Mouse (Mus musculus): ENCODE measurements at regions not wholly inside any gene's neighbourhood (a gene's known extent, or its start where the extent isn't known, plus 50 kb on each side); places are given as distances from the start of the nearest gene placed in this dataset.

DNA sequence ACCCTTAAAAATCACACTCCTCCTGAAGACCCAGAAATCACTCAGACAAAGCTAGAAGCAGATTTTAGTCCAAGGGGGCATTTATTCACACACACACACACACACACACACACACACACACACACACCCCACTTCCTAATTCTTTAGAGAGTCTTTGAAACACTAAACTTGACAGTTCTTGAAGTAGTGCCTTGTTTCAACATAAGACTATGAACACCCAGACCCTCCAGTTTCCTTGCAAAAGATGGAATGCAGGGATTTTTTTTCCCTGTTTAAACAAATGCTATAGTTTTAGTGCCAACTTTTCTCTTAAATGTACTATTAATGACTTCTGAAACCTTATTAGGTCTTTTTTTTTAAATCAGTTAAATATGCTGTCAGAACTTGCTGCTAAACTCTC lies 279.2 kb upstream of the Fat1 start:
- DNase-seq (ENCODE audit: low spot score), result no peak

DNA sequence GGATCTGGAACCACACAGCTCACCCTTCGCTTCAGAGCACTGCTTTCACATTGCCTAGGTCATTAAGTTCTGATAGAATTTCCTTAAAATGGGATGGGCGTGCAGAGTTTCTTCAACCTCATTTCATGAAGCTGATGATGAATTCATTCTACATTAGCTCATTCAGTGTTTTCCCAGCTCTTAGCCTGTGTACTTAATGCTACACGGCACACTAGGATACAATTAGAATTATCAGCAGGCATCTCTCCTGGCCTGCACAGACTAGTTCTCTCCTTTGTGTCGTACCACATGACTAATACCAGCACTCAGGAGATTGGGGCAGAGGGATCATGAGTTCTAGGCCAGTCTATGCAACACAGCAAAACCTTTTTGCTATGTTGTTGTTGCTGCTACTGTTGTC lies 278.8 kb upstream of the Fat1 start:
- no peak for DNase-seq (ENCODE audit: low spot score)

DNA sequence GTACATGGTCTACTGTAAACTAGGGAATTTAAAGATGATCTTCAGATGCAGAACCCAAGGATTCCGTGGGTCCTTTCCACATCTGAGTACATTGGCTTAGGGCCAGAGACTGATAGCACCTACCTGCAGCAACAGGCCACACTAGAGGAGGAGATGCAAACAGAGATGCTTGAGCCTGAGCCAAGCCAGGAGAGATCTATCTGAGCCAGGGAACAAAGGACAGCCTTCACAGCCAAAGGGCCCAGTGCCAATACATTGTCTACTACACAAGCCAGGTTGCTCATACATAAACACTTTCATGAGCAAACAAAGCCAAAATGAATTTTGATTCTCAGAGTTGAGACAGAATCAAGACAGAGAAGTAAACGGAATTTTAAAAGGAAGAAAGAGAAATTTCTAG lies 273.6 kb upstream of the Fat1 start:
- no peak for DNase-seq (ENCODE audit: low spot score)

- peak; percentile 34 for DNase-seq (ENCODE audit: low spot score)
Measured at GRCm38 (mm10) chr8:44687126-44687525, 248.1 kb upstream of the Fat1 start.

- no peak for DNase-seq (ENCODE audit: low spot score)
Measured at GRCm38 (mm10) chr8:44689837-44690592, 245.2 kb upstream of the Fat1 start.

- DNase-seq (ENCODE audit: low spot score), result no peak
Measured at GRCm38 (mm10) chr8:44690593-44690950, 244.7 kb upstream of the Fat1 start.

DNA sequence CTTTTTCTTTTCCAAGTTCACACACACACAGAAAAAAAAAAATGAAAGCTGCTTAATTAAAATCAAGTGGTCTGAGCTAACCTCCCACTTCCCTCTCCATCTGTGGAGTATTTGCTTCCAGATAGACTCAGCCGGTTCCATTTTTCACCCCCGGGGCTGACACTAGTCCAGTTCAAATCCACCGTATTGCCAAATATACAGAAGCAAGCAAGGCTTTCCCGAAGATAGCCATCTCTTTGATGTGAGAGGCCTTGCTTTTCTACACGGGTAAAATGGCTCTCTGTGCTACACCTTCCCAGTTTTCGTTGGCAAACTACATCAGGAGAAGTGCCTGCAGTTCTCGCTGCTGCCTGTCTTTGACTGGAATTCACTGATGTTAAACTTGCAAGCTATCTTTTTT lies 244.1 kb upstream of the Fat1 start:
- DNase-seq (ENCODE audit: low spot score), result no peak

DNA sequence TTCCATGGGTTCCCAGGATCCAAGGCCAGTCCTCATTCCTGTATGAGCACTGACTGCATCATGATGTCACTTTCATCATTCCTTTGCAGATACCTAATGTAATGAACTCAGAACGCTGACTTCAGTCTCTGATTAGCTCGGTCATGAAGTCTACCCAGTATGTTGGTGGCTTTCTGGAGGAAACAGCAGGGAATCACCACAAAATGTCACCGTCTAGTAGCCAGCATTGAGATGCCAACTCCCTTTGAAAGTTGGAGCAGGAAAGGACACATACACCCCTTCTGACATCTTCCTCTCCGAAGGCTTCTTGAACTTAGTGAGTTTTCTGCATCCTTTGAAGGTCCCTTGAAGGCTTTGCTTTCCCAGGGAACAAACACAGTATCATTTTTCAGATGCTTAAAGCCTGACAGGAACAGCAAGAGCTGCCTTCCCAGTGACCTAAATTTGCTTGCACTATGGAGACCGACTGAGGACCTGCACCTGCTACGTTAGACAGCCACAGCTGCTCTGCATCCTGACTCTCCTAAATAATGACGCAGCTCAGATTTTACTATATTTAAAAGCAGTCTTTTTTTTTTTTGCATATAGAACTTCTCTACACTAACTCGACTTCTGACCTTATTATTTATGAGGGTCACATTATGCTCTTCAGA lies 243.1 kb upstream of the Fat1 start:
- no peak for DNase-seq (ENCODE audit: low spot score)

GRCm38 (mm10) chr8:44694861-44695260 lies 240.4 kb upstream of the Fat1 start:
- DNase-seq (ENCODE audit: low spot score), result no peak

- DNase-seq (ENCODE audit: low spot score), result peak; percentile 28
Measured at GRCm38 (mm10) chr8:44696066-44696853, 239.0 kb upstream of the Fat1 start.

- no peak for DNase-seq (ENCODE audit: low spot score)
Measured at GRCm38 (mm10) chr8:44699384-44700105, 235.7 kb upstream of the Fat1 start.

DNA sequence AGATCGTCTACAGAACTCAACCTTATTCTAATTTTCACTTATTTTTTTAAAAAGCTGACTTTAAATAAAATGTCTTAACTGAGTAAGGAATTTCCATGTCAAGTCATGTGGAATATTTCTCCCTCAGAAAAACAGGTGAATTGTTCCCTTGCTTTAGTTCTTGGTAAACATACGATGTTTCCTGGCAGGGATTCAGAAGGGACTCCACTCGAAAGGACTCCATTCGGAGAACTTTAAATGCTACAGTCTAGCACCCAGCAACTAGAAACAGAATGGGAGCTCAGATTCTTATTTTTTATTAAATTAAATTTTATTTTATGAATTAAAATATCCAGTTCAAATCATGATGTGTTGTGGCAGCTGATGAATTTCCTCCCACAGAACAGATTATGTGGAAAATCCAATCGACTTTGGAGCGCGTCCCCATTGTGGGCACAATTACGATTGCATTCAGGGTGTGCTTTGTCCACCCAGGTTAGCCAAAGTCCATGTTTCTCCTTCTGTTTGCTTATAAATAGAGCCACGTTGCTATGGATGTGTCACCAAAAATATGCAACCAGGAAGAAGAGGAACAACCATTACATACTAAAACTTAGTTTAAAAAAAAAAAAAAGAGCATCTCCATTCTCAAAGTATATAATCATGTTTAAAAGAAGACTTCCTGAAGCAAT lies 230.5 kb upstream of the Fat1 start:
- no peak for DNase-seq (ENCODE audit: low spot score)

GRCm38 (mm10) chr8:44708659-44709170 lies 226.5 kb upstream of the Fat1 start:
- DNase-seq (ENCODE audit: low spot score), result no peak

- peak; percentile 51 for DNase-seq (ENCODE audit: low spot score)
Measured at GRCm38 (mm10) chr8:44709171-44709940, 225.9 kb upstream of the Fat1 start.

DNA sequence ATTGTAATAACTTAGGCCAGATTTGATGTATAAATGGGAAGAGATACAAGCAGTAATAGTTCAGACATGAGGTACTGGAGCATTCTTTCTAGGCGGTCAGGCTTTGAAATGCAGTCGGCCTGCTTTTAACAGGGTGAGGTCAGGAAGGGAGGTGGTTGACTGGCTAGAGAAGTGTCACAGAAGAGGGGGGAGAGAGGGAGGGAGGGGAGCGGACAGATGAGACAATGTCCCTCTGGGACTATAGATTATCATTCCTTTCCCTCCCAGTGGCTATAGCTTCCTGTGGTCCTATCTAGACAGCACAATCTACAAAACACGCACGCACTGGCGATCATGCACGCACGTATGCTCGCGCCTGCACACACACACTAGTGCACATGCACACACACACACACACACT lies 200.7 kb upstream of the Fat1 start:
- DNase-seq (ENCODE audit: low spot score), result no peak

- no peak for DNase-seq (ENCODE audit: low spot score)
Measured at GRCm38 (mm10) chr8:44735801-44736200, 199.4 kb upstream of the Fat1 start.

DNA sequence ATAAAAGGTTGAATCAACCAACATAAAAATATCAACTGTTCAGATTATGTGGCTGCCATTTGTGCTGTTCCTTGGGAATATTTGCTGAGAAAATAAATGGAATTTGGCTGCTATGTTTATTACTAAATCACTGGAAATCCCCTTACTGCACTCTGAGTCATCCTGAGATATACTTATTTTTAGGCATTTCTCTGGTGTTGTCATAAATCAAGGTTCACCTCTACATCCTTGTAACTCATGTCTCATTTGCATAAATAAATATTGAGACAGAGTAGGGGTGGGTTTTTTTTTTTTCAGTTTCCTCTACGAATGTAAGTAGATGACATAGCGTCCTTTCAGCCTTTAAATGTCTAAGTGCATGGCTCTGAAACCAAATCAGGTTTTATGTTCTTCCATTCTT lies 191.9 kb upstream of the Fat1 start:
- DNase-seq (ENCODE audit: low spot score), result no peak

- DNase-seq (ENCODE audit: low spot score), result no peak
Measured at GRCm38 (mm10) chr8:44744991-44745658, 190.1 kb upstream of the Fat1 start.

DNA sequence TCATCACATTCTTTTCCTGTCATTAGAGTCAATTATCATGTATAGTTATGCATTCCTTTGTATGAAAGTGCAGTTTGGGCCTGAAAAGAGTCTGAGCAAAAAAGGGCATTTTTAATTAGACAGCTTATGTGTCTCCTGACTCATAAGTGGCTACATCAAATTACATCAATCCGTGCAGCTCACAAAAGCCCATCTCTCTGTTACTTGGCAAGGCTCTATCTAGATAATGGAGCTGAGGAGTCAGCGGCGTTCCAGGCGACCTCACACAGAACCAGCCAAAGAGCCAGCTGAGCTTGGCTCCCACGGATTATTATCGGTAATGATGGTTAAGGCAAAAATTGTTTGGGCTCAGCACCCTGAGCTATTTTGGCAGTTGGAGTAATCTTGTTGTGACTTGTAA lies 176.5 kb upstream of the Fat1 start:
- no peak for DNase-seq (ENCODE audit: low spot score)

- no peak for DNase-seq (ENCODE audit: low spot score)
Measured at GRCm38 (mm10) chr8:44762731-44763130, 172.5 kb upstream of the Fat1 start.
